Mouse (Mus musculus) layer of hippocampus, adult 2 months (tissue): ENCODE measurements around the gene Ccdc186. TPM values are rescaled to one million over a fixed set of nuclear protein-coding genes. Genes with fewer than 3 reads are reported as not detected.

ENCODE experiments used
- DNase-seq, 2 experiments: peaks; one replicate each; pipeline ENCODE4 v3.0.0; 2022; ENCODE audit warnings: low spot score in 2 of 2
- H3K27ac ChIP-seq: fragments of 200-600 bp; 2 replicates; pipeline ENCODE4 v1.8.1; 2022
- H3K4me3 ChIP-seq: fragments of 200-600 bp; 2 replicates; pipeline ENCODE4 v1.8.1; 2022; ENCODE audit warnings: mild to moderate bottlenecking
- CTCF ChIP-seq: fragments of 200-600 bp; conservative IDR thresholded peaks from 2 replicates; pipeline ENCODE4 v1.8.1; 2022; ENCODE audit warnings: antibody characterized with exemption, mild to moderate bottlenecking, moderate library complexity
- total RNA-seq, 2 experiments: library from RNA; stranded (reverse); gene quantifications; 2 replicates each; pipeline ENCODE4 v1.2.3; 2021

Gene Ccdc186
- total RNA-seq, 2 experiments from 2014 or later: 49.5 to 51.5 TPM

- DNase-seq: no peak
- peak overlapping the region; percentile 94 for H3K27ac ChIP-seq
Observed at GRCm38 (mm10) chr19:56821040-56821797, 771 bp downstream of the Ccdc186 start.

GRCm38 (mm10) chr19:56817851-56818526 is 4.0 kb downstream of the Ccdc186 start:
- no peak overlapping the region for H3K27ac ChIP-seq
- no peak overlapping the region; the same call in 1 of the 2 replicates for H3K4me3 ChIP-seq
- DNase-seq: no peak

More at GRCm38 (mm10) chr19:56821040-56821797, 771 bp downstream of the Ccdc186 start:
- TF ChIP-seq CTCF: no peak
- peak overlapping the region; percentile 99 for H3K4me3 ChIP-seq

GRCm38 (mm10) chr19:56813360-56813759 is 8.6 kb downstream of the Ccdc186 start:
- Histone ChIP-seq H3K27ac (no peak overlapping the region), H3K4me3 (no peak overlapping the region)
- TF ChIP-seq CTCF: no peak
- no peak for DNase-seq

More at GRCm38 (mm10) chr19:56817851-56818526, 4.0 kb downstream of the Ccdc186 start:
- no peak for TF ChIP-seq CTCF

- Histone ChIP-seq H3K27ac (no peak overlapping the region), H3K4me3 (no peak overlapping the region)
- peak; percentile 79 for TF ChIP-seq CTCF
- peak; percentile 38 to 39 for DNase-seq
Observed at GRCm38 (mm10) chr19:56811590-56811989, 10.4 kb downstream of the Ccdc186 start.

- Histone ChIP-seq H3K27ac (no peak overlapping the region), H3K4me3 (no peak overlapping the region)
- TF ChIP-seq CTCF: no peak
- no peak for DNase-seq
Observed at GRCm38 (mm10) chr19:56810641-56811146, 11.3 kb downstream of the Ccdc186 start.

GRCm38 (mm10) chr19:56808771-56809170 is 13.2 kb downstream of the Ccdc186 start:
- Histone ChIP-seq H3K4me3 (no peak overlapping the region), H3K27ac (no peak overlapping the region)
- peak; percentile 70 for TF ChIP-seq CTCF
- no peak for DNase-seq

- Histone ChIP-seq H3K27ac (no peak overlapping the region), H3K4me3 (no peak overlapping the region)
- no peak for TF ChIP-seq CTCF
Observed at GRCm38 (mm10) chr19:56807122-56807521, 14.9 kb downstream of the Ccdc186 start.

GRCm38 (mm10) chr19:56805366-56805765 is 16.6 kb downstream of the Ccdc186 start:
- no peak for DNase-seq
- no peak for TF ChIP-seq CTCF
- H3K27ac ChIP-seq: no peak overlapping the region

More at GRCm38 (mm10) chr19:56807122-56807521, 14.9 kb downstream of the Ccdc186 start:
- DNase-seq: no peak

GRCm38 (mm10) chr19:56802352-56802746 is 19.6 kb downstream of the Ccdc186 start:
- no peak for TF ChIP-seq CTCF
- Histone ChIP-seq H3K4me3 (no peak overlapping the region), H3K27ac (no peak overlapping the region)
- no peak for DNase-seq

More at GRCm38 (mm10) chr19:56805366-56805765, 16.6 kb downstream of the Ccdc186 start:
- no peak overlapping the region for H3K4me3 ChIP-seq

- no peak for TF ChIP-seq CTCF
Observed at GRCm38 (mm10) chr19:56801656-56802351, 20.2 kb downstream of the Ccdc186 start.

GRCm38 (mm10) chr19:56800930-56801655 is 20.9 kb downstream of the Ccdc186 start:
- H3K27ac ChIP-seq: no peak overlapping the region
- no peak for TF ChIP-seq CTCF
- DNase-seq: no peak
- no peak overlapping the region for H3K4me3 ChIP-seq

More at GRCm38 (mm10) chr19:56801656-56802351, 20.2 kb downstream of the Ccdc186 start:
- Histone ChIP-seq H3K27ac (no peak overlapping the region), H3K4me3 (no peak overlapping the region)
- DNase-seq: no peak

- DNase-seq: no peak
- Histone ChIP-seq H3K27ac (no peak overlapping the region), H3K4me3 (no peak overlapping the region)
- no peak for TF ChIP-seq CTCF
Observed at GRCm38 (mm10) chr19:56800226-56800625, 21.8 kb downstream of the Ccdc186 start.
